Mouse (Mus musculus) layer of hippocampus, adult 8-10 months (tissue): ENCODE results near the gene Enthd1. TPM values are rescaled to one million over a fixed set of nuclear protein-coding genes. Genes with fewer than 3 reads are reported as not detected.
"Not testable (repeated sequence)": the region's sequence is repeated elsewhere in the genome, so short reads cannot be mapped to it uniquely, and the experiment has no call there.

Source experiments
- DNase-seq, 2 experiments: peaks; one replicate each; pipeline ENCODE4 v3.0.0; 2022; ENCODE audit warnings: low spot score in 2 of 2
- total RNA-seq, 4 experiments: library from RNA; stranded (reverse); gene quantifications; 2 replicates each; pipeline ENCODE4 v1.2.4; 2022

Enthd1 gene
- total RNA-seq, 4 experiments from 2014 or later, result not detected

DNA sequence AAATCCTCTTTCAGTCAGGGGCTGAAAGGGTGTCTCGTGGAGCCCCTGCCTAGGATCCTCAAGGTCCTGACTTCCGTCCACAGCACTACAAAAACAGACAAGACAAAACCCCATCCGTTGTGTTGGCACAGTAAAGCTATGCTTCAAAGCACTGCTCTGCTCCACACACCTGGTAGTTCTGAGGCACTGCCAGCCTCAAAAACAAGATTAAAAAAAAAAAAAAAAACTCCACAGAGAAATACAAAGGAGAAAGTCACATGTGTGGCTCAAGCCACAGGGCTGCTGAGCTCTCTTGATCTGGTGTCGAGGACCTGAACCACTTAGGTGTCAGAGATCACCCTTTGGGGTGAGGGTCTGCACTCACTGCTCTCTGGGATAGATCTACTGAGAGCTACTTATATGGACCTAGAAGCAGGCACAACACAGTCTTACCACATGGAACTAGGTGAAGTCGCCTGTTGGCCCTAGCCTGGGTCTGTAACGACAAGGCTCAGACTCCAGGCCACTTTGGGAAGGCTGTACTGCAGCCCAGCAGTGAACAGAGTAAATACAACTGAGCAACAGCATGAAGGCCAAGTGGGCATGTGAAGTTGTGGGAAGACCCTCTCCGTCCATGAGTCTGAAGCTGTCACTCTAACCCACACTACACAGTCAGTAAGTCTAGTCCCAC lies 26.1 kb downstream of the Enthd1 start:
- DNase-seq, result no peak

GRCm38 (mm10) chr15:80538075-80538474 lies 26.9 kb downstream of the Enthd1 start:
- no peak for DNase-seq

DNA sequence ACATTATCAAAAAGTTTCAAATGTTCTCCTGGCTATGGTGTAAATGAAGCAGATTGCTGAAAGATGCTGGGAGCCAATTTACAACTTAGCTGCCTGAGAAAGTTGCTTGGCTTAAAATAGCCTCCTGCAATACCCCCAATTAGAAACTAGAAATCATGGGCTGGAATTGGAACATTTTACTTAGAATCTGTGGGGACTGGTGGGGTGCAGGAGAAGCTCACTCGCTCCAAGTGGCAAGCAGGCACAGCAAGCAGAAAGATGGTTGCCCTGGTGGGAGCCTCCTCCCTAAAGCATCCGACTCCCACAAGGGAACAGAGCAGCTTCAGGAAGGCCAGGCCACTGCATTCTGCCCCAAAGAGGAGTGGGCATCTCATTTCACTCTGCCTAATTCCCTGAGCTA lies 28.9 kb downstream of the Enthd1 start:
- DNase-seq, result no peak

DNA sequence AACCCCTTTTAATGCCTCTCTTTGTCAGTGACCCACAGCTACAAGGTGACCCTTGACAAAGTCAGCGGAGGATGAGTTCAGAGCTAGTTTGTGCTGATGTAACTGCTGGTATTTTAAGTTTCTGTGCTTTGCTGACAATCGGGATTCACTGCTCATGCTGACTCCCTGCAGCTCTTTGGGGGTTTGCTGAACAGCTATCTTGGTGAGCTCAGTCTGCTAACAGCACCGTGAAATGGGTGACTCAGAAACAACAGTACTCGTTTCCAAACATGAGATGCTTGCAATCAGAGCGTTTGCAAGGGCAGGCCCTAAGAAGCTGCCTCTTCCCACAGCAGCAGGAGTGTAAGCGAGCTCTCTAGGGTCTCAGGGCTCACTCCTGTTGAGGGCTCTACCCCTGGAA lies 31.7 kb downstream of the Enthd1 start:
- DNase-seq, result peak in 1 of 2 experiments; percentile 11

- no peak for DNase-seq
These were observed 32.5 kb downstream of the Enthd1 start for GRCm38 (mm10) chr15:80532281-80533072.

- DNase-seq, result no peak
These were observed 33.9 kb downstream of the Enthd1 start for GRCm38 (mm10) chr15:80531026-80531425.

DNA sequence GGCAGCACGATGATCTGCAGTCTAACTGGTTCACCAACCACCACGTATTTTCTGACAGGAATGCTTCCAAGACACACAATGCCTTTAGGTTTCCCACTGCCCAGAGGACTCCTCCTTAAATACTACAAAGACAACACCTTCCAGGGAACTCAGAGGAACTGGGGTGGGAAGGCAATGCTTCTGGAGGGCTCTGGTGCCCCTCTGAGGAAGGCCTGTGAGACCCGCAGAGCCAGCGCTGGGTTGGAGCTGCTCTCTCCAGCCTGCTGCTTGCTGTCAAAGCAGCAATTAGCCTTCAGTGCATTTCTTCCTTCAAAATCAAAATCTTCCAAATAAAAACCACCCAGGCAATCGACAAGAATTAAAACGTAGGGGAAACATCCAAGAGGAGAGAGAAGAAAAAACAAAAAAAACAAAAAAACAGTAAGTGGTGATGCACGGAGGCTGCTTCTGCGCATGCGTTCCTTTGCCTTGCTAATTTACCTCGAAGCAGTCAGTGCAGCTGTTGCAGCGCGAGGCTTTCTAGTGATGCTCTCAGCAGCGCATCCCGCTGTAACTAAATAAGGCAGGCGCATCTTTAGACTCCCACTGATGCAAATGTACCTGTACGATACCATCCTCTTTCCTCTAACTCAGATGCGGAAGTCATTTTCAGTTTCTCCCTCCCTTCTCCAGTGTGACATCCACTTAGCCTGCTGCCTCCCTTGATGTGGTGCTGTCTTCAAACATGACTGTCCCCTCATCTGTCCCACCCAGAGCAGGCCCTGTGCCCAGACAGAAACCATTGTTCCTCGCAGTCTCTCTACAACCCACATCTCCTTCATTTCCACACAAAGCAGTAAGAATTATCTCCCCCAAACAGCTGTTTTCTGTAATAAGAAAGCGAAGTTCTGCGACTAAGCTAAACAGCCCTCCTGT lies 34.7 kb downstream of the Enthd1 start:
- peak; percentile 19 to 42 for DNase-seq

DNA sequence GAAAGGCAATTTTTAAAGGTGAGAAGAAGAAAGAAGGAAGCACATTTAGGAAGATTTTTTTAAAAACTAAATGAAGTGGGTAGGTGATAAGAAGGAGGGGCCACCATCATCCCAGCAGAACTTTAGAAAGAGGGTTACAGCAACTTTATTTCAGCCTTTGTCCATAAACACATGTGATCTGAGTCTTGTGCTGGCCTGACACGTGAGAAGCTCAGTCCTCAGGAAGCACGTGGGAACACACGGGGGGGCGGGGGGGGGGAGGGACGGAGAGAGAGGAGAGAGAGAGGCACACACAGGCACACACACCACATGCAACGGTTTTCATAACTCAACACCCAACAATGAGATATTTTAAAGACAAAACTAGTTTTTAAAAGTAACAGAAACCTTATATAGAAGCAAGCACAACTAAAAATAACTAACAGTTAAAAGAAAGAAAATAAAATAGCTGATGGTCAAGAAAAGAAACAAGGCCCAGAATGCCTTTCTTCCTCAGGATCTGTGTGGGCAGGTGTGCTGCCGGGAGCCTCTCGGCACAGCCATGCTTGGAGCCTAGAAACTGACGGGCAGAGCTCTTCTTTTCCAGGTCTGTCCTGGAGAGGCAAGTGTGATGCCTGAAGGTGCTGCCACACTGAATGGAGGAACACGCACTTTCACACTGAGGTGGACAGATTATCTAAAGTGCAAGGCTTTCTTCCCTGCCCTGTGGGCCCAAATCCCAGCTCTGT lies 43.1 kb downstream of the Enthd1 start:
- no peak for DNase-seq

GRCm38 (mm10) chr15:80519931-80520330 lies 45.0 kb downstream of the Enthd1 start:
- no peak for DNase-seq

GRCm38 (mm10) chr15:80518567-80519223 lies 46.3 kb downstream of the Enthd1 start:
- no peak for DNase-seq

DNA sequence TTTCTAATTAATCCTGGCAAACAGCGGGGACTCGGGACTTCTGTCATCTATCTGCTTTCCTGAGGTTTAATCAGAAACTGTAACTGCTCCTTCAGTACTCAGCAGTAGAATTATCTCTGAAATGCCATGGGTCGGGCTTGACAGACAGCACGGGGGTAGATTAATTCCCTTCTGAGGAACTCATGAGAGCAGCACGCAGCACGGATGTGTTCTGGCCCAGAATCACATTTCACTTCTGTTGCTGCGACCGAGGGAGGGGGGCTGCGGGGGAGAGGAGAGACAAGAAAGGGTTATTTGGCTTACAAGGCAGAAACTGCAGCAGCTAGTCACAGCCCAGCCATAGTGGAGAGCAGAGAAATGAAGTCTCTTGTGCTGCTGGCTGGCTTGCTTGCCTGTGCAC lies 47.0 kb downstream of the Enthd1 start:
- DNase-seq, result peak; percentile 28 to 56

GRCm38 (mm10) chr15:80516525-80516924 lies 48.4 kb downstream of the Enthd1 start:
- DNase-seq, result no peak

GRCm38 (mm10) chr15:80505086-80505485 lies 59.9 kb downstream of the Enthd1 start:
- no peak for DNase-seq

DNA sequence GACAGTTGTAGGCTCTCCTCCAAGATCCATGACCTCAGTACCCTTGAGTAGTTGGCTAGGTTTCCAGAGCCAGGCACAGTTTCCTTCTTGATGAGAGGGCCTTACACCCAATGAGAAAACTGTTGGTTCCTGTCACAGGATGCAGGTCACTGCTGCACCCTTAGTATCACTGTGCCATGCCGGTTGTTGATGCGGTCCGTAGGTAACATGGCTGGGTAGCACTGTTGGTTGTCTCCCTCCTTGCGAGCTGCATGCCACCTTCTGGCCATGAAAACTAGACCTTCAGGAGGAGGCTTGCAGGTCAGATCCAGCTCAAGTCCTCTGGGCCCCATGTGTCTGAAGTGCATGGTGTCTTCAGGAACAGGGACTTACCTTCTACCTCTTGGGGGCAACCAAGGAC lies 61.8 kb downstream of the Enthd1 start:
- not testable (repeated sequence) for DNase-seq

DNA sequence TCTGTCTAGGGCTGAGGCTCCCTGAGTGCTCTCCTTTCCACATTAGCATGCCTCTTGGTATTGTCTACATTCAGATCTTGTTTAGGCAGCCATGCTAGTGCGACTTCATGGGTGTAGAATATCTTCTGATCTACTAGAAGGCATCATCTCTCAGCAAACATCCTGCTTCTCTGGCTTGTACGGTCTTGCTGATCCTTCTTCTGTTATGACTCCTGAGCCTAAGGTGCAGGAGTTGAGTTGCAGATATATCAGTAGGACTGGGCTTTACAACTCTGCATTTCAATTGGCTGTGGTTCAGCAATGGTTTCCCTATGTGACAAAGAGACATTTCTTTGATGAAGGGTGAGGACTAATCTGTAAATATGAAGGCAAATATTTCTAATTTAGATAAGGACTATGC lies 62.2 kb downstream of the Enthd1 start:
- DNase-seq, result no peak

DNA sequence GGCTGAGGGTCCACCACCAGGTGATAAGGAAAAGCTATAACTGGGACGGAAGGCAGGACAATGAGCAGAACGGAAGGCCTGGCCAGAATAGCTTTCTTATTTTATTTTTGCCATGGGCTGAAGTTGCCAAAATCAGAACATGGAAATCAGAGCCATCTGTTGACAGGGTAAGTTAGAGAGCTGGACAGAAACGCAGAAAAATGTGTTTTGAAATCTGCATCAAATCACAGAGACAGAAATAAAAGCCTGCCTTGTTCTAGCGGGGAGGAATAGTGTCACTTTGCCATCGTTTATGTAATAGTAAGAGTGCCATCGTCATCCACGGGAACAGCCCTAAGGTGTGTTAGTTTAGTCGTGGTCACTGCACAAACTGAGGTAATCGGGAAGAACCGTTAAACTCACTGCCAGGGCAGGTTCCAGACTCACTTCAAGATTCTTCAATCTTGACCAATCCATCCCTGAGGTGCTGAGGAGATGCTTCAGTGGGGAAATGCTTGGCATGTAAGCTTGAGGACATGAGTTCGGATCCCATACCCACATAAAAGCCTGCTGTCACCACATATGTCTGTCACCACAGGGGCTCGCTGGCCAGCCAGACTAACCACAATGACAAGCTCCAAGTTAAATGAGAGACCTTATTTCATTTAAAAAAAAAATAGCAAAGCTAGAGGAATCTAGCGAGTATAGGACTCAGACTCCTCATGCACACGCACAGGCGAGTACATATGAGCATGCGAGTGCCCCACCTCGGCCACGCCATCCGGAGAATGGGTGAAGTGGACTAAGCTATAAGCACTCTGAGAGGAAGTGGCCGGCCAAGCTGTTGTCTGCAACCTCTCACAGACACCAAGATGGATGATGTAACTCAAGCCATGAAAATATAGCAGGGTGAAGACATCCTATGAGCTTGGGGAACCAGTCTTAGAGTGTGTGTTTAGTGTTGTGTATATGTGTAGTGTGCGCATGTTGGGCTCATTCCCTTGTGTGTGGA lies 63.6 kb downstream of the Enthd1 start:
- DNase-seq, result no peak

GRCm38 (mm10) chr15:80500426-80500825 lies 64.5 kb downstream of the Enthd1 start:
- DNase-seq, result peak in 1 of 2 experiments; percentile 48

- not testable (repeated sequence) for DNase-seq
These were observed 67.2 kb downstream of the Enthd1 start for GRCm38 (mm10) chr15:80497733-80498132.

DNA sequence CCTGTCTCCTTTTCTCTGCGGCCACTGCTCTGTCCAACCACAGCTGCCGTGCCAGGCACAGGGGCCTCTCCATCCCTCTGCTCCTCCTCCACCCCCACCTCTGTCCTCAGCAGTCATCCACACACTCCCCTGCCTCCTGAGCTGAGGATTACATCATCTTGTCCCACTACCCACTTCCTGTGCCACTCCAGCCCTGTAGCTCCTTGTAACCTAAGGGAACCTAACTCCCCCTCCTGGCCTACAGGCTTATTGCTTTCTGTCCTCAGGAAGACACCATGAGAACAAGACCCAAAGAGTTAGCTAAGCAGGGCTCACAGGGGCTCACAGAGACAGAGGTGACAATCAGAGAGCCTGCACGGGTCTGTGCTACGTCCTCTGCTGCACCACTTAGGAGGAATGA lies 73.5 kb downstream of the Enthd1 start:
- DNase-seq, result no peak
